Mouse (Mus musculus) thymus, adult 2 months (tissue): ENCODE data around the gene Anapc2.

Source experiments
- CTCF ChIP-seq: fragments of 200-500 bp; IDR thresholded peaks from 2 replicates; pipeline ENCODE4 v1.5.1; 2012; ENCODE audit warnings: mild to moderate bottlenecking, control low read depth, low read length, moderate library complexity, borderline replicate concordance; ENCODE audit not compliant: control insufficient read depth, poor library complexity, insufficient read depth; ENCODE audit errors: extremely low read depth
- POLR2A ChIP-seq: fragments of 200-500 bp; IDR thresholded peaks from 2 replicates; pipeline ENCODE4 v1.6.1; 2012; ENCODE audit warnings: mild to moderate bottlenecking, low read length, control low read depth, moderate library complexity; ENCODE audit not compliant: control insufficient read depth, poor library complexity, insufficient read depth; ENCODE audit errors: extremely low read depth

DNA sequence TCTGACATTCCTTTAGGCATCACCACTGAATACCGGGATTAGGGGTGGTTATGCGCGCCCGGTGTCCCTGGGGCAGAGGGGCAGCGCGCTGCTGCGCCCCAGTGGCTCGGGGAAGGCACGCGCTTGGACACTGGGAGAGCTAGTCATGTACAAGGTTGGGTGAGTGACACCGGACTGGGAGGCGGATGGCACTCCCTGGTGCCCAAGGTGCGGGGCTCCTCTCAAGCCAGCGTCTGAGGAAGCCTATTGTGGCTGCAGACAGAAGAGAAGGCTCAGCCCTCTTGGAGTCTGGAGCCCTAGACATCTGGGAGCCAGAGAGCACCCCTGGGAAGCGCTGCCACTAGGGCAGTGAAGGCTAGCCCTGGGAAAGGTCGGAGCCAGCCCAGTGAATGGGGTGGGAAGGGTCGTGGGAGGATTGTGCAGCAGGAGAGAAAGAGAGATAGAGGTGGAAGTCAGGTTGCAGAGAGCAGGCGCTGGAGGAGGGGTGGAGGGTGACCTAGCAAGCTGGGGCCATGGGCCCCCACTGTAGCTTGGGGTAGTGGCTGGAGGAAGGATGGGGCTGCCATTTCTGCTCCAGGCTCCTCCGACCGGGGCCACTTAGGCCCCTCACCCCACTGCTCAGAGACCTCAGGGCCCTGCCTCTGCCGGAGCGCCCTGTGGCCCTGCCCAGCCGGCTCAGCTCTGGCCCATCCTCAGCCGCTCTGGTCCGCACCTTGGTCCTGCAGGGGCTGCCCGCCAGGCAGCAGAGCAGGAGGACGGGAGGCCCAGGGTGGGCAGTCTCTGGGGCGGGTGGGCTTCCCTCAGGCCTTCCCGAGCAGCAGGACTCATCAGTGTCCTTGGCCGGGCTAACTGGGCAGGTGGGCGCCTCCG is 19.1 kb downstream of the Anapc2 start:
- no peak for TF ChIP-seq CTCF
- no peak for TF ChIP-seq POLR2A
